Mouse (Mus musculus) liver, embryonic 12.5 days (tissue): Measurements from ENCODE around the gene Glud1. TPM values are rescaled to one million over a fixed set of nuclear protein-coding genes. Genes with fewer than 3 reads are reported as not detected.
A peak's percentile ranks its signal among the peaks of the same experiment; 100 is the strongest.

Experiments used
- ATAC-seq: fragments of 200-750 bp; cut with Nextera tagmentation; 2 replicates; pipeline ENCODE4 v1.8.0; 2017; ENCODE audit warnings: moderate number of reproducible peaks, mild to moderate bottlenecking, moderate library complexity
- H3K27ac ChIP-seq: fragments of 300-500 bp; sonication (generic); 2 replicates; pipeline ENCODE4 v1.5.1; 2016; ENCODE audit warnings: mild to moderate bottlenecking
- H3K27me3 ChIP-seq: fragments of 300-500 bp; sonication (generic); replicated peaks from 2 replicates; pipeline ENCODE4 v1.6.1; 2016; ENCODE audit warnings: mild to moderate bottlenecking, moderate library complexity
- H3K36me3 ChIP-seq: fragments of 300-500 bp; sonication (generic); 2 replicates; pipeline ENCODE4 v1.6.1; 2016; ENCODE audit warnings: mild to moderate bottlenecking, moderate library complexity
- H3K4me1 ChIP-seq: fragments of 300-500 bp; sonication (generic); 2 replicates; pipeline ENCODE4 v1.6.1; 2016
- H3K4me2 ChIP-seq: fragments of 300-500 bp; sonication (generic); 2 replicates; pipeline ENCODE4 v1.6.1; 2016; ENCODE audit warnings: mild to moderate bottlenecking, moderate library complexity
- H3K4me3 ChIP-seq: fragments of 300-500 bp; sonication (generic); 2 replicates; pipeline ENCODE4 v1.5.1; 2016; ENCODE audit warnings: mild to moderate bottlenecking, moderate library complexity
- H3K9ac ChIP-seq: fragments of 300-500 bp; sonication (generic); 2 replicates; pipeline ENCODE4 v1.6.1; 2016; ENCODE audit warnings: mild to moderate bottlenecking, moderate library complexity
- H3K9me3 ChIP-seq: fragments of 300-500 bp; sonication (generic); replicated peaks from 2 replicates; pipeline ENCODE4 v1.6.1; 2016; ENCODE audit warnings: mild to moderate bottlenecking, moderate library complexity
- WGBS: fragments of 180-500 bp; shearing (Covaris S2); methylation state at CpG from one replicate; pipeline ENCODE4 v1.1.7; 2016; ENCODE audit not compliant: insufficient replicate concordance; 5-methylcytosine and 5-hydroxymethylcytosine counted together
- polyA plus RNA-seq: library from polyadenylated mRNA; unstranded; fragments of >200 nt; fragmentation: Nextera tagmentation; extraction: Ambion mirVana; gene quantifications from 2 replicates; pipeline ENCODE4 v1.2.1, GENCODE M21; 2016

Glud1 gene
- polyA plus RNA-seq, 1 experiment from 2014 or later = 145 TPM

- peak; percentile 30; the same call in 1 of the 2 replicates for ATAC-seq
- no peaks in the 10 kb centered on the region for H3K36me3 ChIP-seq
- WGBS = 61% methylated on average over 2 of the region's 2 CpGs
These were observed 61.2 kb downstream of the Glud1 start for GRCm38 (mm10) chr14:34371763-34372162.

GRCm38 (mm10) chr14:34372646-34373045 lies 62.1 kb downstream of the Glud1 start:
- H3K36me3 ChIP-seq = no peaks in the 10 kb centered on the region
- ATAC-seq = no peak
- H3K4me1 ChIP-seq = 0 out of 2 replicates have a peak, but pooled peaks cover 5% of the 10 kb centered on the region
- no peaks in the 10 kb centered on the region for H3K27me3 ChIP-seq
- H3K9me3 ChIP-seq = no peaks in the 10 kb centered on the region
- H3K9ac ChIP-seq = no peak overlapping the region
- 75% methylated on average over 6 of the region's 6 CpGs for WGBS
- no peak overlapping the region for H3K27ac ChIP-seq
- no peak overlapping the region for H3K4me3 ChIP-seq
- no peak overlapping the region for H3K4me2 ChIP-seq

More at GRCm38 (mm10) chr14:34371763-34372162, 61.2 kb downstream of the Glud1 start:
- no peak overlapping the region for H3K27ac ChIP-seq
- no peaks in the 10 kb centered on the region for H3K27me3 ChIP-seq
- H3K9ac ChIP-seq = no peak overlapping the region
- 0 out of 2 replicates have a peak, but pooled peaks cover 5% of the 10 kb centered on the region for H3K4me1 ChIP-seq
- H3K4me2 ChIP-seq = no peak overlapping the region
- H3K4me3 ChIP-seq = no peak overlapping the region
- no peaks in the 10 kb centered on the region for H3K9me3 ChIP-seq

- no peaks in the 10 kb centered on the region for H3K9me3 ChIP-seq
- WGBS = 68% methylated on average over 6 of the region's 6 CpGs
These were observed 63.1 kb downstream of the Glud1 start for GRCm38 (mm10) chr14:34373581-34373980.

GRCm38 (mm10) chr14:34374577-34374976 lies 64.0 kb downstream of the Glud1 start, which contains the start of gene Sncg:
TSS of gene Sncg (minus strand) at chr14:34374789.
- 51% methylated on average over 10 of the region's 10 CpGs for WGBS
- no peak within 1 kb of the TSS for H3K4me2 ChIP-seq
- no peak within 1 kb of the TSS for H3K4me3 ChIP-seq
- H3K36me3 ChIP-seq = no peaks in the 10 kb centered on the region
- 0 out of 2 replicates have a peak, but pooled peaks cover 5% of the 10 kb centered on the region for H3K4me1 ChIP-seq
- no peak for ATAC-seq
- H3K9me3 ChIP-seq = no peaks in the 10 kb centered on the region
- no peaks in the 10 kb centered on the region for H3K27me3 ChIP-seq
- H3K27ac ChIP-seq = no peak within 1 kb of the TSS
- H3K9ac ChIP-seq = no peak within 1 kb of the TSS

More at GRCm38 (mm10) chr14:34373581-34373980, 63.1 kb downstream of the Glud1 start:
- Histone ChIP-seq H3K4me2 (no peak overlapping the region), H3K27ac (no peak overlapping the region), H3K9ac (no peak overlapping the region), H3K27me3 (no peaks in the 10 kb centered on the region), H3K36me3 (no peaks in the 10 kb centered on the region), H3K4me3 (no peak overlapping the region), H3K4me1 (0 out of 2 replicates have a peak, but pooled peaks cover 5% of the 10 kb centered on the region)
- ATAC-seq = no peak

GRCm38 (mm10) chr14:34375415-34375904 lies 64.9 kb downstream of the Glud1 start, which contains the start of gene Mmrn2:
TSS of gene Mmrn2 (plus strand) at chr14:34375465.
- no peaks in the 10 kb centered on the region for H3K27me3 ChIP-seq
- peak within 1 kb of the TSS; percentile 4; the same call in 1 of the 2 replicates for H3K4me2 ChIP-seq
- H3K36me3 ChIP-seq = no peaks in the 10 kb centered on the region
- H3K4me1 ChIP-seq = 0 out of 2 replicates have a peak, but pooled peaks cover 5% of the 10 kb centered on the region
- no peaks in the 10 kb centered on the region for H3K9me3 ChIP-seq
- WGBS = 39% methylated on average over 13 of the region's 13 CpGs
- no peak within 1 kb of the TSS for H3K4me3 ChIP-seq
- H3K9ac ChIP-seq = no peak within 1 kb of the TSS
- H3K27ac ChIP-seq = no peak within 1 kb of the TSS
- ATAC-seq = no peak

GRCm38 (mm10) chr14:34375941-34376340 lies 65.4 kb downstream of the Glud1 start:
- H3K27me3 ChIP-seq = no peaks in the 10 kb centered on the region
- no peaks in the 10 kb centered on the region for H3K36me3 ChIP-seq
- no peak overlapping the region for H3K9ac ChIP-seq
- peak overlapping the region; percentile 4; the same call in 1 of the 2 replicates for H3K4me2 ChIP-seq
- no peak for ATAC-seq
- no peaks in the 10 kb centered on the region for H3K9me3 ChIP-seq
- 68% methylated on average over 5 of the region's 5 CpGs for WGBS
- H3K27ac ChIP-seq = no peak overlapping the region
- H3K4me1 ChIP-seq = 0 out of 2 replicates have a peak, but pooled peaks cover 5% of the 10 kb centered on the region
- H3K4me3 ChIP-seq = no peak overlapping the region

GRCm38 (mm10) chr14:34377121-34377520 lies 66.6 kb downstream of the Glud1 start:
- Histone ChIP-seq H3K4me3 (no peak overlapping the region), H3K27me3 (no peaks in the 10 kb centered on the region), H3K9me3 (no peaks in the 10 kb centered on the region), H3K4me2 (peak overlapping the region; percentile 15; the same call in 1 of the 2 replicates), H3K36me3 (no peaks in the 10 kb centered on the region), H3K27ac (no peak overlapping the region), H3K4me1 (0 out of 2 replicates have a peak, but pooled peaks cover 5% of the 10 kb centered on the region), H3K9ac (no peak overlapping the region)
- ATAC-seq = no peak
- WGBS = 51% methylated on average over 4 of the region's 4 CpGs

- Histone ChIP-seq H3K27me3 (no peaks in the 10 kb centered on the region), H3K9me3 (no peaks in the 10 kb centered on the region), H3K4me2 (no peak overlapping the region), H3K4me3 (no peak overlapping the region), H3K36me3 (no peaks in the 10 kb centered on the region), H3K4me1 (0 out of 2 replicates have a peak, but pooled peaks cover 5% of the 10 kb centered on the region), H3K9ac (no peak overlapping the region), H3K27ac (no peak overlapping the region)
- 59% methylated on average over 11 of the region's 11 CpGs for whole genome bisulfite sequencing
- ATAC-seq = no peak
These were observed 68.2 kb downstream of the Glud1 start for GRCm38 (mm10) chr14:34378560-34379331.

GRCm38 (mm10) chr14:34382921-34383704 lies 72.6 kb downstream of the Glud1 start:
- WGBS = 76% methylated on average over 9 of the region's 9 CpGs
- H3K9me3 ChIP-seq = no peaks in the 10 kb centered on the region
- H3K4me1 ChIP-seq = no peaks in the 10 kb centered on the region
- no peak overlapping the region for H3K4me3 ChIP-seq
- no peak overlapping the region for H3K9ac ChIP-seq
- no peak for ATAC-seq
- no peaks in the 10 kb centered on the region for H3K27me3 ChIP-seq
- no peak overlapping the region for H3K27ac ChIP-seq
- no peak overlapping the region for H3K4me2 ChIP-seq
- no peaks in the 10 kb centered on the region for H3K36me3 ChIP-seq

- no peaks in the 10 kb centered on the region for H3K27me3 ChIP-seq
- no peak for ATAC-seq
These were observed 82.8 kb downstream of the Glud1 start for GRCm38 (mm10) chr14:34393295-34393694.

More at GRCm38 (mm10) chr14:34393295-34393694, 82.8 kb downstream of the Glud1 start:
- Histone ChIP-seq H3K4me2 (no peak overlapping the region), H3K4me3 (no peak overlapping the region), H3K9ac (no peak overlapping the region), H3K9me3 (0 out of 2 replicates have a peak, but pooled peaks cover 3% of the 10 kb centered on the region), H3K36me3 (no peaks in the 10 kb centered on the region), H3K27ac (no peak overlapping the region), H3K4me1 (no peaks in the 10 kb centered on the region)
- WGBS = 60% methylated on average over 4 of the region's 4 CpGs
